Mouse (Mus musculus) G1E (cell line): ENCODE data around the gene Pigb.

Experiments used
- CTCF ChIP-seq: IDR thresholded peaks from 2 replicates; pipeline ENCODE4 v1.5.1; 2012; ENCODE audit warnings: low read depth, low read length, inconsistent platforms, mixed read lengths
- GATA1 ChIP-seq: IDR thresholded peaks from 2 replicates; pipeline ENCODE4 v1.6.1; 2012; ENCODE audit warnings: borderline replicate concordance, low read length, inconsistent platforms, mixed read lengths
- POLR2AphosphoS5 ChIP-seq: IDR thresholded peaks from 2 replicates; pipeline ENCODE4 v1.6.1; 2012; ENCODE audit warnings: low read depth, low read length, inconsistent platforms; ENCODE audit not compliant: insufficient replicate concordance

DNA sequence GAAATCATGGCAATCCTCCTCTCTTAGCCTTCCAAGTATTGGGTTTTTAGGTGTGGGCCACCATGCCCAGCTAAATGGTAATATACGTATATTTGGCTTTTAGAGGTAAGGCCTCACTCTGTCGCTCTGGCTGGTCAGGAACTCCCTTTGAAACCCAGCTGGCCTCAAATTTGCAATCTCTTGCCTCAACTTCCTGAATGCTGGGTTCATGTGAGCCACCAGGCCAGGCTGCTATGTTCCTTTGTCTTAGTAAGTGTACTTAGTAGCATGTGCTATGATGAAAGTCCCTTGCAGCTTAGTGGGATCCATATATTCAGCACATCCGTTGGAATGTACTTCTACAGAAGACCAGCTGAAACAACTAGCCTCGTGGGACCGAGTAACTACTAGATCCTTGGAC, 65.4 kb downstream of the Pigb start:
- TF ChIP-seq CTCF (no peak), GATA1 (no peak), POLR2AphosphoS5 (no peak)
